Mouse (Mus musculus): Measurements from ENCODE around the gene D17Wsu92e.

GRCm38 (mm10) chr17:27771616-27772015 lies 48.8 kb downstream of the D17Wsu92e start:
- TF ChIP-seq CTCF (IDR thresholded peaks at IDR 0.05) (no peak), POLR2A (IDR thresholded peaks at IDR 0.05; ENCODE audit: insufficient read depth, low read depth, low read length) (no peak)
